Mouse (Mus musculus) 3134 (cell line): ENCODE results near the gene 1700023F06Rik.

Source experiments
- DNase-seq: peaks from one replicate; pipeline ENCODE4 v3.0.0-alpha.2; 2011; ENCODE audit warnings: low spot score; ENCODE audit not compliant: insufficient read length; ENCODE audit errors: extremely low read depth

The 1700023F06Rik gene

GRCm38 (mm10) chr11:103170111-103170493 is 38.3 kb downstream of the 1700023F06Rik start:
- DNase-seq, result no peak

DNA sequence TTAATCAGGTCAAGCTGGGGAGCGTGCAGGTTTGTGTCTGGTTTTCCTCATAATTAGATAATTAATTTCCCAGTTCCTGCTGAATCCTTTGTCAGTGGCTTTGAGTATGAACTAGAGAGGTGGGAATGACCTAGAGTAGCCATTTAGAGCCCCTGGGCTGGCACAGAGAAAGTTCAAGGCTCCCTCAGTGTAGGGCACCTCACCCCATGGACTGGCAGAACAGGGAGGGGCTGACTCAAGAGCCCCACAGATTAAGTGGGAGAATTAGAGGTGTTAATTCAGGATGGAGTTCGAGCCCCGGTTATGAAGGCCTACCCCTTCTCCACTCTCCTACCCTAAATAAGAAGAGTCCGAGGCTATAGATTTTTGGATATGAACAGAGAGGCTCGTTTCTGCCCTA is 38.7 kb downstream of the 1700023F06Rik start:
- no peak for DNase-seq

DNA sequence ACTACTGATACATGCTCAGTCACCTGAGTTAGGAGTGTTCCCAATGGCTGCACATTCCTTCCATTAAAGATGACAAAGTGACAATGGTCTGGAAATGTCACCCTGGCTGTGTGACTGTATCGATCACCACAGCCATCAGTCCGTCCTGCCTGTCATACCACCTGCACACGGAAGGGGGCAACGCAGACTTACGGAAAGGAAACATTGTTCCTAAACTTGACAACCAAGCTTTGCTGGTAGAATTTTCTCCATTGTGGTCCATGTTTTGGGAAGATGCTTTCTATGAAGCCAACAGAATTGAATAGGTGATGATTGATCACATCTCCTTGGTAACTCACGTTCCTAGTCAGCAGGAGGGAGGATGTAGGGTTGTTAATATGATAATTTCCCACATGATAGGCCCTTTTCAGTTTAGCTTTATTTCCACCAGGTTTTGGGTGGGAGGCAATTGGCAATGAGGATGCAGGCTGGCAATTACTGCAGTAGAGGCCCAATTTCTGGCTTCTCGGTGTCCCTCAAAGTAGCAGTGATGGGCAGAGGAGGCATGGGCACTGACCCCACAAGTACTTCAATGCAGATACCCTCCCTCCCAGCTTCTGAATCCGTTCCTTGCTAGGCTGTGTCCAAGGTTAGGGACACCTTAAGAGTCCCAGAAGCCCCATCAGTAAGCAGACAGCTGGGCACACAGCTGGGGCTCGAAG is 39.5 kb downstream of the 1700023F06Rik start:
- no peak for DNase-seq

GRCm38 (mm10) chr11:103164391-103164790 is 44.0 kb downstream of the 1700023F06Rik start:
- DNase-seq, result no peak

GRCm38 (mm10) chr11:103162132-103162531 is 46.2 kb downstream of the 1700023F06Rik start:
- no peak for DNase-seq

- no peak for DNase-seq
These were observed 46.9 kb downstream of the 1700023F06Rik start for GRCm38 (mm10) chr11:103161449-103161848.

GRCm38 (mm10) chr11:103160738-103161137 is 47.6 kb downstream of the 1700023F06Rik start:
- no peak for DNase-seq

DNA sequence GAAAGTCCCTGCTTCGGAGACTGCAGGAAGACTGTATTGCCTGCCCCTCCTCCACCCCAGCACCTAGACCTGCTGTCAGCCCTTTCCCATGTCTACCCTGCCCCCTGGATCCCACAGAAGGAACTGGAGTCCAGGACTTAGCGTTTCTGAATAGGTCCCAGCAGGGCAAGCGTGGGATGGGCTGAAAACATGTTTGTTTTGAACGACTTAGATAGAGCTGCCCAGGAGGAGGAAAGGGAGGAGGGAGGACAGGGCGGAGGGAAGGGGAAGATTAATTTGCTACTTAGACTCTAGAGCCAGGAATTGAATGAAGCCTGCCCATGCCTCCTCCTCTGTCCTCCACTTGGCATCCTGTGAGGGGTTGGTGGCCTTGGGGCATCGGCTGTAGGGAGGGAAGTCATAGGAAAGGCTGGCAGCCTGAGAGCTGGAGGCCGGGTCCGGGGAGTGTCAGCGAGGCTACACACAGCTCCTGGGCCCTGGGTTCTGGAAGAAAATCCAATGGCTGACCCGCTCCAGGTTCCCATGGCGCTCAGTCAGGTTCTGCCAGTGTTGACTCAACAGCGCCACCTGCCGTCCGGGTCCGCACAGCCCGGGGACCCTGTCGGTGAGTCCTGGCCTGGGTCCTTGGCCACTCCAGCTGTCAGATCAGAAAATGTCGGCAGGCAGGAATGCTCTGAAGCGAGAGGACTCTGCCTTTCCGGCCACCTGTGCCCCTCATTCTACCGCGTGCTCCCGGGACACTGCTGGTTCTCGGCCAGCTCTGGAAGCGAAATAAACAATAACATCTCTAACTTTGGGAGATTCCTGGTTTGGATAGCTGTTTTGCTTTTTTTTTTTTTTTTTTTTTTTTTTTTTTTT is 49.5 kb downstream of the 1700023F06Rik start:
- peak; percentile 95 for DNase-seq

DNA sequence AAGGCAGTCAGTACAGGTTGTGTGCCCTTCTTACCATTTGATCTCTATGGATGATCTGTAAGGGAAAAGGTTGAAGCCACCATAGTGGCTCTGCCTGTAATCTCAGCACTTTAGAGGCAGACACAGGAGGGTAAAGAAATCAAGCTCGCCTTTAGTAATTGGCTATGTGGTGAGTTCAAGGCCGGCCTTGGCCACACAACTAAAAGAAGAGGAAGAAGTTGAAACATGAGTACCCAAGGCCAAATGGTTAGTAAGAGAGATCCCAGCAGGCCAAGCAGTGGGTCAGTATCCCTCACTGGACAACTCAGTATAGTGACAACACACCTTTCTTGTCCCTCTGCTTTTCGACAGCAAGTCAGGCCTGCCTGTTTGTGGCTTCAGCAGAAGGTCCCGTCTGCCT is 58.6 kb downstream of the 1700023F06Rik start:
- no peak for DNase-seq
